In genomic region chr16:93515456-93515941, GRCm38 (mm10) we compare ENCODE assay signal across 14 mouse cellular contexts.
A peak's percentile ranks its signal among the peaks of the same experiment; 100 is the strongest.
DNase-seq lines count a peak whose midpoint lies in the region; ATAC-seq and TF ChIP-seq lines count a peak whose summit lies in the region.
"Had no signal": no experiment of that assay in that cellular context is flagged by ENCODE, and none has a peak within 500 bp of the region (broad histone marks: within the 10 kb centered on the region; RNA-seq: fewer than 3 reads in every experiment).

No protein-coding gene starts in this region.

- DNase-seq in embryonic facial prominence, embryonic 10.5 days (ENCODE audit: low spot score), result no peak
- DNase-seq in forebrain, postnatal 0 days, result peak; percentile 62
- peak; percentile 9 to 12 for DNase-seq in layer of hippocampus, postnatal 36 days
- no peak for DNase-seq in urinary bladder, postnatal 10 days (ENCODE audit: low spot score)
- DNase-seq in heart, embryonic 10.5 days (ENCODE audit: low spot score), result no peak
- DNase-seq: adrenal gland, postnatal 10 days; liver, postnatal 0 days had no signal

- 70% methylated on average over 5 of the region's 5 CpGs for WGBS in embryonic facial prominence, embryonic 13.5 days
- WGBS in embryonic facial prominence, embryonic 10.5 days, result 80% methylated on average over 5 of the region's 5 CpGs
- WGBS in neural tube, embryonic 13.5 days, result 51% methylated on average over 5 of the region's 5 CpGs
- 54% methylated on average over 5 of the region's 5 CpGs for WGBS in neural tube, embryonic 15.5 days
- 57% methylated on average over 5 of the region's 5 CpGs for WGBS in forebrain, postnatal 0 days
- 83% methylated on average over 5 of the region's 5 CpGs for WGBS in heart, embryonic 10.5 days

- no peak overlapping the region for H3K4me2 ChIP-seq in embryonic facial prominence, embryonic 13.5 days
- H3K4me2 ChIP-seq in neural tube, embryonic 13.5 days, result no peak overlapping the region
- no peak overlapping the region for H3K4me2 ChIP-seq in neural tube, embryonic 15.5 days
- H3K4me2 ChIP-seq in forebrain, postnatal 0 days (ENCODE audit: low read depth), result no peak overlapping the region
- H3K4me2 ChIP-seq: intestine, embryonic 15.5 days had no signal

- peaks cover under 1% of the 10 kb centered on the region for H3K4me1 ChIP-seq in embryonic facial prominence, embryonic 13.5 days
- peaks cover 12% of the 10 kb centered on the region; the same call in 1 of the 2 replicates for H3K4me1 ChIP-seq in embryonic facial prominence, embryonic 10.5 days
- H3K4me1 ChIP-seq in neural tube, embryonic 13.5 days (replicated peaks), result peaks cover 23% of the 10 kb centered on the region
- H3K4me1 ChIP-seq in neural tube, embryonic 15.5 days, result no peaks in the 10 kb centered on the region
- no peaks in the 10 kb centered on the region for H3K4me1 ChIP-seq in forebrain, postnatal 0 days (ENCODE audit: insufficient read depth)
- H3K4me1 ChIP-seq in heart, embryonic 10.5 days, result no peaks in the 10 kb centered on the region
- H3K4me1 ChIP-seq: intestine, embryonic 15.5 days had no signal

- no peaks in the 10 kb centered on the region for H3K36me3 ChIP-seq in embryonic facial prominence, embryonic 13.5 days
- H3K36me3 ChIP-seq in embryonic facial prominence, embryonic 10.5 days (replicated peaks), result no peaks in the 10 kb centered on the region
- H3K36me3 ChIP-seq in neural tube, embryonic 13.5 days, result no peaks in the 10 kb centered on the region
- H3K36me3 ChIP-seq in neural tube, embryonic 15.5 days, result no peaks in the 10 kb centered on the region
- H3K36me3 ChIP-seq in forebrain, postnatal 0 days (ENCODE audit: insufficient read depth), result no peaks in the 10 kb centered on the region
- H3K36me3 ChIP-seq in heart, embryonic 10.5 days, result no peaks in the 10 kb centered on the region
- H3K36me3 ChIP-seq: intestine, embryonic 15.5 days had no signal

- H3K9ac ChIP-seq in embryonic facial prominence, embryonic 13.5 days, result no peak overlapping the region
- H3K9ac ChIP-seq in neural tube, embryonic 13.5 days, result no peak overlapping the region
- H3K9ac ChIP-seq in neural tube, embryonic 15.5 days (replicated peaks), result no peak overlapping the region
- no peak overlapping the region for H3K9ac ChIP-seq in forebrain, postnatal 0 days
- H3K9ac ChIP-seq: intestine, embryonic 15.5 days; liver, postnatal 0 days had no signal

- H3K4me3 ChIP-seq in embryonic facial prominence, embryonic 13.5 days, result no peak overlapping the region
- H3K4me3 ChIP-seq in embryonic facial prominence, embryonic 10.5 days, result no peak overlapping the region
- H3K4me3 ChIP-seq in neural tube, embryonic 13.5 days, result no peak overlapping the region
- H3K4me3 ChIP-seq in neural tube, embryonic 15.5 days (replicated peaks), result no peak overlapping the region
- no peak overlapping the region for H3K4me3 ChIP-seq in forebrain, postnatal 0 days (ENCODE audit: low read depth, low read length)
- H3K4me3 ChIP-seq in heart, embryonic 10.5 days, result no peak overlapping the region
- H3K4me3 ChIP-seq: intestine, embryonic 15.5 days; left cerebral cortex, adult 2 months had no signal

- H3K27me3 ChIP-seq in embryonic facial prominence, embryonic 13.5 days, result no peaks in the 10 kb centered on the region
- H3K27me3 ChIP-seq in embryonic facial prominence, embryonic 10.5 days (replicated peaks; ENCODE audit: low read depth, poor library complexity, severe bottlenecking), result no peaks in the 10 kb centered on the region
- no peaks in the 10 kb centered on the region for H3K27me3 ChIP-seq in neural tube, embryonic 13.5 days
- no peaks in the 10 kb centered on the region for H3K27me3 ChIP-seq in neural tube, embryonic 15.5 days (replicated peaks)
- H3K27me3 ChIP-seq in forebrain, postnatal 0 days (ENCODE audit: insufficient read depth, low read length), result no peaks in the 10 kb centered on the region
- H3K27me3 ChIP-seq in heart, embryonic 10.5 days (ENCODE audit: insufficient read depth, poor library complexity, severe bottlenecking), result peaks cover 7% of the 10 kb centered on the region; the same call in 1 of the 2 replicates
- H3K27me3 ChIP-seq: intestine, embryonic 15.5 days had no signal

- H3K27ac ChIP-seq in embryonic facial prominence, embryonic 13.5 days, result 0 out of 2 replicates have a peak overlapping the region, but pooled peaks have one; percentile 0
- H3K27ac ChIP-seq in embryonic facial prominence, embryonic 10.5 days (replicated peaks), result no peak overlapping the region
- H3K27ac ChIP-seq in neural tube, embryonic 13.5 days (replicated peaks), result no peak overlapping the region
- H3K27ac ChIP-seq in neural tube, embryonic 15.5 days (replicated peaks), result no peak overlapping the region
- no peak overlapping the region for H3K27ac ChIP-seq in forebrain, postnatal 0 days (ENCODE audit: low read depth, low read length)
- H3K27ac ChIP-seq in heart, embryonic 10.5 days, result no peak overlapping the region
- H3K27ac ChIP-seq: intestine, embryonic 15.5 days; kidney, postnatal 0 days; left cerebral cortex, adult 2 months; macrophage had no signal

- TF ChIP-seq CTCF in forebrain, postnatal 0 days (IDR thresholded peaks at IDR 0.05; ENCODE audit: low read depth), result no peak

- H3K9me3 ChIP-seq in embryonic facial prominence, embryonic 13.5 days, result no peaks in the 10 kb centered on the region
- H3K9me3 ChIP-seq in embryonic facial prominence, embryonic 10.5 days, result no peaks in the 10 kb centered on the region
- no peaks in the 10 kb centered on the region for H3K9me3 ChIP-seq in neural tube, embryonic 13.5 days
- no peaks in the 10 kb centered on the region for H3K9me3 ChIP-seq in neural tube, embryonic 15.5 days (replicated peaks)
- H3K9me3 ChIP-seq in forebrain, postnatal 0 days (ENCODE audit: low read length), result no peaks in the 10 kb centered on the region
- no peaks in the 10 kb centered on the region for H3K9me3 ChIP-seq in heart, embryonic 10.5 days
- H3K9me3 ChIP-seq: intestine, embryonic 15.5 days had no signal

- no peak for ATAC-seq in embryonic facial prominence, embryonic 13.5 days (ENCODE audit: insufficient number of reproducible peaks, insufficient read depth, low FRiP score, low TSS enrichment, low read depth)
- ATAC-seq in neural tube, embryonic 13.5 days (ENCODE audit: low read depth), result 0 out of 2 replicates have a peak, but pooled peaks have one; percentile 27
- no peak for ATAC-seq in neural tube, embryonic 15.5 days (ENCODE audit: low FRiP score)
- peak; percentile 34; the same call in 1 of the 2 replicates for ATAC-seq in forebrain, postnatal 0 days
- ATAC-seq: intestine, embryonic 15.5 days; liver, postnatal 0 days had no signal

Comparison
In these comparisons a context has a peak if more than half of its experiments do, and no peak if none do; other contexts are left out.
1. ATAC-seq: peak in neural tube, embryonic 13.5 days (single experiment) and forebrain, postnatal 0 days (single experiment); none in embryonic facial prominence, embryonic 13.5 days (single experiment) and neural tube, embryonic 15.5 days (single experiment).
2. DNase-seq: peak in forebrain, postnatal 0 days (single experiment) and layer of hippocampus, postnatal 36 days (2 of 2); none in embryonic facial prominence, embryonic 10.5 days (single experiment), urinary bladder, postnatal 10 days (single experiment) and heart, embryonic 10.5 days (single experiment).